Mouse (Mus musculus): ENCODE measurements around the gene Pold2. TPM values are rescaled to one million over a fixed set of nuclear protein-coding genes. Genes with fewer than 3 reads are reported as not detected.

Gene Pold2
- polyA plus RNA-seq, 1 experiment = 133 TPM

DNA sequence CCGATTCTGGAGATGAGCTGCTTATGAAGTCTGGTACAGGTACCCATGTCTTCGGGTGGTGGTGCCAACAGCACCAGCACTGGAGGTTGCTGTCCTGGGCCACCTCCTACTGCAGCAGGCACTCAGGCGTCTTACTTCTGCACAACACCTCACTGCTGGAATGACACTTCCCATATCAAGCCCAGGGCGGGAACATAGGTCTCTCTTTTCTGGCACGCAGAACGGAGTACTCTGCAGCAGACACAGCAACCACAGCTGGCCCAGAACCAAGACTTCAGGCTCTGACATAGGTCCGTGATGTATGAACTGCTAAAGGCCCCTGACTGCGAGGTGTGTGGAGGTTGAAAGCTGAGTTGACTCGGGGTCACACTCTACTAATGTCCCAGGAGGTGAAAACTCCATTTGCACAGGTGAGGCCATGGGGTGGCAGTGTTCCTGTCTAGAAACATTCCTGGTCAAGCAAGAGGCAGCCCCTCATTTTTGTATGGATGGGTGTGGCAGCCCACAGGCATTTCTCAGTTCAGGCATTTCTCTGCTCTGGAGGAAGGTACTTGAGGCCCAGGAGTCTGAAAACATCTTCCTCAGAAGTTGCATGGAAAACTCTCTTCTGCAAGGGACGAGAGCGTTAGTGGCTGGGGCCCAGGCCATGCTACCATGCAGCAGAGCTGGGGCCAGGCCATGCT, 49.4 kb downstream of the Pold2 start:
- peaks cover 6% of the 10 kb centered on the region for H3K4me1 ChIP-seq (ENCODE audit: control insufficient read depth, insufficient read depth, insufficient read length, low read length)
- 85% methylated on average over 11 of the region's 11 CpGs for WGBS
- H3K27me3 ChIP-seq (ENCODE audit: control insufficient read depth, insufficient read depth, low read length) = no peaks in the 10 kb centered on the region
- TF ChIP-seq POLR2A (IDR thresholded peaks at IDR 0.05; ENCODE audit: low read depth, low read length) (no peak), CTCF (IDR thresholded peaks at IDR 0.05; ENCODE audit: extremely low read depth, insufficient read length, insufficient replicate concordance, low read depth, low read length) (no peak)
- no peak overlapping the region for H3K4me3 ChIP-seq (ENCODE audit: low read depth, low read length)
- peaks cover 51% of the 10 kb centered on the region for H3K36me3 ChIP-seq (ENCODE audit: control insufficient read depth, insufficient read depth, low read length)
- no peak overlapping the region for H3K27ac ChIP-seq (ENCODE audit: insufficient read depth, low read depth, low read length)

DNA sequence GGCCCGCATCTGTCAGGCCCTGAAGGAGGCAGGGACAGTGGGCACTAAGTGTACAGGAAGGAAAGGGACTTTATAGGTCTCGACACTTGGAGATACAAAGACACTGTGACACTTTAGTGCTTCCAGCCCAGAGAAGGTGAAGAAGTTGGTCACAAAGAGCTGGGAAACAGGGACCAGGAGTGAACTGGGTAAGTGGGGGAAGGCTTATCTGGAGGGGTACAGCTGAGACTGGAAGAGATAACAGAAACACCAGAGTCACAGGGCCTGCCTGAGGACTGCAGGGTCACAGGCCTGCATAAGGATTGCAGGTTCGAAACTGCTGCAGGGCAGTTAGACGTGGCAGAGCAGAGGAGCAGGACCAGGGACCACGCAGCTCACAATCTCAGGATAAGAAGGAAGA, 50.2 kb downstream of the Pold2 start:
- peaks cover 48% of the 10 kb centered on the region for H3K36me3 ChIP-seq (ENCODE audit: control insufficient read depth, insufficient read depth, low read length)
- no peaks in the 10 kb centered on the region for H3K27me3 ChIP-seq (ENCODE audit: control insufficient read depth, insufficient read depth, low read length)
- H3K4me1 ChIP-seq (ENCODE audit: control insufficient read depth, insufficient read depth, insufficient read length, low read length) = peaks cover 6% of the 10 kb centered on the region
- WGBS = 91% methylated on average over 5 of the region's 5 CpGs
- H3K27ac ChIP-seq (ENCODE audit: insufficient read depth, low read depth, low read length) = no peak overlapping the region
- no peak overlapping the region for H3K4me3 ChIP-seq (ENCODE audit: low read depth, low read length)
- TF ChIP-seq POLR2A (IDR thresholded peaks at IDR 0.05; ENCODE audit: low read depth, low read length) (no peak), CTCF (IDR thresholded peaks at IDR 0.05; ENCODE audit: extremely low read depth, insufficient read length, insufficient replicate concordance, low read depth, low read length) (no peak)

DNA sequence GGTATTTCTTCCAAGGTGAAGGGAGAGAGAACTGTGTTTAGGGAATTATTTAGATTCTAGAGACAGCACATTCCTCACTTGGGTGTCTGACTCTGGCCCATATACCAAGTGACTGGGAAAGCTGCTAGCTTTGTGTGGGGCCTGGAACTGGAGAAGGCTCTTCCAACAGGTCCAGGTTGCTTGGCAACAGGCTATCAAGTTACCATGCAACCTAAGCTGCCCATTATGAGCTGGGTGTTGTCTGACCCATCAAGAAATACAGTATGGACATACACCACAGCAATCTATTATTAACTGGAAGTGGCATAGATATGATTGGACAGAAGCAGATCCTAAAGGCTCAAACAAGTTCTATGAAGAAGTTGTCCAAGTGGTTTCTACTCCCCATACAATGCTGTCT, 52.7 kb downstream of the Pold2 start:
- Histone ChIP-seq H3K4me3 (ENCODE audit: low read depth, low read length) (no peak overlapping the region), H3K27me3 (ENCODE audit: control insufficient read depth, insufficient read depth, low read length) (no peaks in the 10 kb centered on the region), H3K36me3 (ENCODE audit: control insufficient read depth, insufficient read depth, low read length) (peaks cover 24% of the 10 kb centered on the region), H3K27ac (ENCODE audit: insufficient read depth, low read depth, low read length) (no peak overlapping the region), H3K4me1 (ENCODE audit: control insufficient read depth, insufficient read depth, insufficient read length, low read length) (peaks cover 6% of the 10 kb centered on the region)
- no peak for TF ChIP-seq POLR2A (IDR thresholded peaks at IDR 0.05; ENCODE audit: low read depth, low read length)

Other genes with a start within 250 kb of the Pold2 start
- 234 and 379 TPM in 2 replicates for gene Mrps24, start 162.6 kb downstream of the Pold2 start, polyA plus RNA-seq (2012; rRNA removed)
- 18.6 and 45.5 TPM in 2 replicates for gene Urgcp, start 115.9 kb downstream of the Pold2 start, polyA plus RNA-seq (2012; rRNA removed)
- gene Dbnl, start 89.8 kb downstream of the Pold2 start, polyA plus RNA-seq (2012; rRNA removed) = 60.0 and 109 TPM in 2 replicates
- gene Pgam2, start 74.6 kb downstream of the Pold2 start, polyA plus RNA-seq (2012; rRNA removed) = 0.35 TPM in 1 of 2 replicates, not detected in the other
- gene Polm, start 40.3 kb downstream of the Pold2 start, polyA plus RNA-seq (2012; rRNA removed) = 23.2 and 37.7 TPM in 2 replicates
- 12.4 and 14.2 TPM in 2 replicates for gene Aebp1, start 16.3 kb downstream of the Pold2 start, polyA plus RNA-seq (2012; rRNA removed)
- gene Myl7, start 20.5 kb upstream of the Pold2 start, polyA plus RNA-seq (2012; rRNA removed) = 4.3 and 9.7 TPM in 2 replicates
- gene Gck, start 71.8 kb upstream of the Pold2 start, polyA plus RNA-seq (2012; rRNA removed) = 0.33 and 1.2 TPM in 2 replicates
- 56.2 and 84.5 TPM in 2 replicates for gene Ykt6, start 77.4 kb upstream of the Pold2 start, polyA plus RNA-seq (2012; rRNA removed)
- 1.2 and 8.1 TPM in 2 replicates for gene Camk2b, start 188.1 kb upstream of the Pold2 start, polyA plus RNA-seq (2012; rRNA removed)

Data from small intestine, adult 2 months (tissue).